Mouse (Mus musculus): ENCODE measurements around the gene Tcea3.

GRCm38 (mm10) chr4:136246568-136246969, 960 bp upstream of the Tcea3 start:
- TF ChIP-seq POLR2A (IDR thresholded peaks at IDR 0.05; ENCODE audit: insufficient read depth, low read length) (no peak), CTCF (IDR thresholded peaks at IDR 0.05; ENCODE audit: low read depth, low read length) (no peak), EP300 (IDR thresholded peaks at IDR 0.05; ENCODE audit: insufficient read depth, low read depth, low read length) (peak; percentile 95)
